Mouse (Mus musculus): ENCODE data around the gene Bora. TPM values are rescaled to one million over a fixed set of nuclear protein-coding genes. Genes with fewer than 3 reads are reported as not detected.
"Not testable (repeated sequence)": the region's sequence is repeated elsewhere in the genome, so short reads cannot be mapped to it uniquely, and the experiment has no call there.

The Bora gene
- polyA plus RNA-seq, 1 experiment from 2014 or later, result 71.3 TPM

DNA sequence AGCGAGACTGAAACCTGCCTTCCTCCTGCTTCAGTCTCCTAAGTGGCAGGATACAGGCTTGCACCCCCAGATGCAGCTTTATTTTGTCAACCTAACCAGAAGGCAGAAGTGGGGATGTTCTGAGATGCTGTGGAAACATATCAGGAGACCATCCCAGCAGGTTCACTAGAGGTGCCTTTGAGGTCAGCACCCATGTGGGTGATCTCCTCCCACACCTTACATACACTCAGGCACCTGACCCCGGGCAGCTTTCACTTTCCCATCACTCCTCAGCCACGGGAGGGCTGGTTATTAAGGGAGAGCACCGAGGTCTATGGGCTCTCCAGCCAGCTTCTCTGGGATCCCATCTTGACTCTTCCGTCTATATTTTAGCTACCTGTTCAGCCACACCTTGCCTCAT is 13.4 kb upstream of the Bora start:
- Histone ChIP-seq H3K27me3 (ENCODE audit: control insufficient read depth, insufficient read depth, low read length) (no peaks in the 10 kb centered on the region), H3K9me3 (ENCODE audit: control insufficient read depth, low read length) (no peaks in the 10 kb centered on the region), H3K9ac (ENCODE audit: low read depth, low read length) (no peak overlapping the region), H3K36me3 (ENCODE audit: control insufficient read depth, insufficient read depth, low read length) (no peaks in the 10 kb centered on the region), H3K4me2 (replicated peaks; ENCODE audit: low read depth, low read length) (no peak overlapping the region), H3K4me3 (ENCODE audit: low read depth, low read length) (no peak overlapping the region), H3K4me1 (replicated peaks; ENCODE audit: control insufficient read depth, insufficient read depth, low read length) (no peaks in the 10 kb centered on the region), H3K27ac (ENCODE audit: low read depth, low read length) (no peak overlapping the region)
- DNase-seq (ENCODE audit: low spot score), result no peak
- WGBS, result 74% methylated on average over 5 of the region's 5 CpGs
- ATAC-seq (ENCODE audit: low FRiP score), result no peak

DNA sequence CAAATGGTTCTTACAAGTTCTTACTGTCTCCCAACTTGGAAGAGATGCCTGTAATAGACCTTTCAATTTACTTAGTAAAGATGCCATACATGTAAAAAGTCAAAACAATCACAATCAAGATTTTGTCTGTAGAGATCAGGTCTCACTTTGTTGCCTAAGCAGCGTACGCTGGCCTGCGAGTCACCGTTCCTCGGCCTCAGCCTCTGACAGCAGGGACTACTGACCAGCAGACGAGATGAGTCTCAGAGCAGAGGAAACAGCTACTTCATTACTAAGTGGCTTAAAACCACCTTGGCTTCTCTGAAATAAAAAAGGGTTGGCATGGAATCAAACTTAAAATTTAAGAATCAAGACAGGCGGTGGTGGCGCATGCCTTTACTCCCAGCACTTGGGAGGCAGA is 11.2 kb upstream of the Bora start:
- not testable (repeated sequence) for H3K4me3 ChIP-seq (ENCODE audit: low read depth, low read length); ATAC-seq (ENCODE audit: low FRiP score); H3K27ac ChIP-seq (ENCODE audit: low read depth, low read length); H3K36me3 ChIP-seq (ENCODE audit: control insufficient read depth, insufficient read depth, low read length); DNase-seq (ENCODE audit: low spot score); H3K9ac ChIP-seq (ENCODE audit: low read depth, low read length); H3K4me1 ChIP-seq (replicated peaks; ENCODE audit: control insufficient read depth, insufficient read depth, low read length); H3K4me2 ChIP-seq (replicated peaks; ENCODE audit: low read depth, low read length); H3K27me3 ChIP-seq (ENCODE audit: control insufficient read depth, insufficient read depth, low read length); H3K9me3 ChIP-seq (ENCODE audit: control insufficient read depth, low read length)
- WGBS, result 93% methylated on average over 8 of the region's 8 CpGs

DNA sequence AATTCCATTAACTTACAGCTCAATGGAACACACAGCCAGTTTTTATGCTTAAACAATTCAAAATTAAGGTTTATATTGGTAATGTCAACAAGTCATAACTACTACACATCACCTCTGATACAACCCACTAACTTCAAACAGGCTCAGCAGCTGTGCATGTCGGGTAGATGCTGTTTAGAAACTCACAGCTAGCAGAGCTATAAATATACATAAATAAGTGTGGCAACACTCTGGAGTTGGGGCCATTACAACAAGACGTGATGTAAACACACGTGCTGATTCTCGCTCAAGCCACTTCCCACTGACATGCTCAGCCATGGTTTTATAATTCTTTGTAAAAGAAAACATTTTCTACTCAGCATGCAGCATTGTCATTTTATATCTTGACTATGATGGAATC is 10.0 kb upstream of the Bora start:
- H3K4me1 ChIP-seq (replicated peaks; ENCODE audit: control insufficient read depth, insufficient read depth, low read length), result no peaks in the 10 kb centered on the region
- H3K9me3 ChIP-seq (ENCODE audit: control insufficient read depth, low read length), result no peaks in the 10 kb centered on the region
- no peak overlapping the region for H3K9ac ChIP-seq (ENCODE audit: low read depth, low read length)
- no peak overlapping the region for H3K27ac ChIP-seq (ENCODE audit: low read depth, low read length)
- H3K36me3 ChIP-seq (ENCODE audit: control insufficient read depth, insufficient read depth, low read length), result no peaks in the 10 kb centered on the region
- no peak overlapping the region for H3K4me3 ChIP-seq (ENCODE audit: low read depth, low read length)
- H3K4me2 ChIP-seq (replicated peaks; ENCODE audit: low read depth, low read length), result no peak overlapping the region
- ATAC-seq (ENCODE audit: low FRiP score), result no peak
- H3K27me3 ChIP-seq (ENCODE audit: control insufficient read depth, insufficient read depth, low read length), result no peaks in the 10 kb centered on the region
- DNase-seq (ENCODE audit: low spot score), result no peak
- 88% methylated on average over 4 of the region's 4 CpGs for WGBS

DNA sequence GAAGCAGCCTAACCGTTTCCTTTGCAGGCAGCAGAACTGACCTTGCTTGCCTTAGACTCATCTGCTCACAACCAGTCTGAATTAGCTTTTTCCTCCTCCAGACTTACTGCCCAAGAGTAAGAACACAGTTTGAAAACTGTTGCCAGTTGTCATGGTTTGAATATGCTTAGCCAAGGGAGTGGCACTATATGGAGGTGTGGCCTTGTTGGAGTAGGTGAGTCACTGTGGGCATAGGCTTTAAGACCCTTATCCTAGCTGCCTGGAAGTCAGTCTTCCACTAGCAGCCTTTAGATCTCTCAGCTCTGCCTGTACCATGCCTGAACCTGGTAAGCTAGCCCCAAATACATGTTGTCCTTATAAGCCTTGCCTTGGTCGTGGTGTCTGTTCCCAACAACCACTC is 8.3 kb upstream of the Bora start:
- no peak overlapping the region for H3K4me2 ChIP-seq (replicated peaks; ENCODE audit: low read depth, low read length)
- H3K36me3 ChIP-seq (ENCODE audit: control insufficient read depth, insufficient read depth, low read length), result no peaks in the 10 kb centered on the region
- H3K4me1 ChIP-seq (replicated peaks; ENCODE audit: control insufficient read depth, insufficient read depth, low read length), result no peaks in the 10 kb centered on the region
- no peaks in the 10 kb centered on the region for H3K27me3 ChIP-seq (ENCODE audit: control insufficient read depth, insufficient read depth, low read length)
- no peak overlapping the region for H3K27ac ChIP-seq (ENCODE audit: low read depth, low read length)
- H3K9ac ChIP-seq (ENCODE audit: low read depth, low read length), result no peak overlapping the region
- 89% methylated on average over 2 of the region's 2 CpGs for whole genome bisulfite sequencing
- no peak for ATAC-seq (ENCODE audit: low FRiP score)
- H3K9me3 ChIP-seq (ENCODE audit: control insufficient read depth, low read length), result no peaks in the 10 kb centered on the region
- H3K4me3 ChIP-seq (ENCODE audit: low read depth, low read length), result no peak overlapping the region
- DNase-seq (ENCODE audit: low spot score), result no peak

DNA sequence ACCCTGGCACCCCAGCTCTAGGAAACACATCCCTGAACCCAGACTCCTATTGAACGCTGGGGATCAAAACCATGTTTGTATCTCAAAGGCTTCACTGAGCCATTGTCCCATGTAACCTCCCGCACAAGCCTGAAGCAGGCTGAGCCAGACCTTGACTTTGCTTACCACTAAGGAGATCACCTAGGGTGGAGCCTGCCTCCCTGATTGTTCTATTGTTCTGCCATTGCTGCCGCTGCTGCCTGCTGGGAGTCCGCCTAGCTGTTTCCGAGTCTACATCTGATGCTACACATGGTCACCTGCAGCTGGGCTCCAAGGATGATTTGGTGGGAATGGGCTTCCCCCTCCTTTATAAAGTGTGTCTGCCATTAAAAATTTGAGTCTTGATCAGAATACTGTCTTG is 6.7 kb upstream of the Bora start:
- not testable (repeated sequence) for H3K4me2 ChIP-seq (replicated peaks; ENCODE audit: low read depth, low read length); H3K36me3 ChIP-seq (ENCODE audit: control insufficient read depth, insufficient read depth, low read length); H3K4me3 ChIP-seq (ENCODE audit: low read depth, low read length); H3K9me3 ChIP-seq (ENCODE audit: control insufficient read depth, low read length); H3K9ac ChIP-seq (ENCODE audit: low read depth, low read length); DNase-seq (ENCODE audit: low spot score); H3K4me1 ChIP-seq (replicated peaks; ENCODE audit: control insufficient read depth, insufficient read depth, low read length); H3K27me3 ChIP-seq (ENCODE audit: control insufficient read depth, insufficient read depth, low read length); H3K27ac ChIP-seq (ENCODE audit: low read depth, low read length); ATAC-seq (ENCODE audit: low FRiP score)
- WGBS, result 62% methylated on average over 5 of the region's 5 CpGs

DNA sequence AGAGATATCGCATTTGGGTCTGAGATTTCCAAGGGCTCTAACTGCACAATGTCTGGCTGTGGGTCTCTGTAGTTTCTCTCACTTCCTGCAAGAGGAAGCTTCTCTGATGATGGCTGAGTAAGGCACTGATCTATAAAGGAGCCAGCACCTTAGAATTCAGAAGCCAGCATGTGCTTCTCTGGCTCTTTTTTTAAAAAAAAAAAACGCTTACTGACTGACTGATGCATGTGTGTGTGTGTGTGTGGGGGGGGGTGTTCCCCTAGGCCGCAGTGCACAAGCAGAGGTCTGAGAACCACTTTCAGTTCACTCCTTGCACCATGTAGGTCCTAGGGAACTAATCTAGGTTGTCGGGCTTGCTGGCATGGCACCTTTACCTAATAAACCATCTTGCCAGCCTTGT is 4.6 kb upstream of the Bora start:
- Histone ChIP-seq H3K27ac (ENCODE audit: low read depth, low read length) (no peak overlapping the region), H3K4me1 (replicated peaks; ENCODE audit: control insufficient read depth, insufficient read depth, low read length) (peaks cover 8% of the 10 kb centered on the region), H3K4me3 (ENCODE audit: low read depth, low read length) (no peak overlapping the region), H3K4me2 (replicated peaks; ENCODE audit: low read depth, low read length) (no peak overlapping the region), H3K9ac (ENCODE audit: low read depth, low read length) (no peak overlapping the region), H3K9me3 (ENCODE audit: control insufficient read depth, low read length) (no peaks in the 10 kb centered on the region), H3K36me3 (ENCODE audit: control insufficient read depth, insufficient read depth, low read length) (no peaks in the 10 kb centered on the region), H3K27me3 (ENCODE audit: control insufficient read depth, insufficient read depth, low read length) (no peaks in the 10 kb centered on the region)
- 86% methylated on average over 4 of the region's 4 CpGs for WGBS
- ATAC-seq (ENCODE audit: low FRiP score), result no peak
- no peak for DNase-seq (ENCODE audit: low spot score)

DNA sequence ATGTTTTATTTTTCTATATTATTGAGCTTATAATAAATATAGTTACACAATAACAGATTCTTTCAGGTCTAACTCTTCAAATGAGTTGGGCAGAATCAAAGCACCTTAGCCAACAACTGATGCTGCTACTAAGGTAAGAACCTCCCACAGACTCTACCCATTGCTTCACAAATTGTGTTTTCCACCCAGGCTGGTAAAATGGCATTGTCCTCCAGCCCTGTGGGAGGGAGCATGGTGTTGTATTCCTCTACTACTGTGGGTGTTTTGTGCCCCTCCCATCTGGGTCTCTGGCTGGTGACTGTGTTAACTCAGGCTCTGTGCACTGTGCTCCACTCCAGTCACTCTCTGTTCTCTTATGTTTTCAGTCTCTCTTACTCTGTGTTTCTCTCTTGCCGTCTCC is 2.5 kb upstream of the Bora start:
- H3K9ac ChIP-seq (ENCODE audit: low read depth, low read length), result no peak overlapping the region
- DNase-seq (ENCODE audit: low spot score) (no peak), ATAC-seq (ENCODE audit: low FRiP score) (no peak)
- peak overlapping the region; percentile 55; the same call in 1 of the 2 replicates for H3K4me2 ChIP-seq (replicated peaks; ENCODE audit: low read depth, low read length)
- peaks cover 8% of the 10 kb centered on the region for H3K4me1 ChIP-seq (replicated peaks; ENCODE audit: control insufficient read depth, insufficient read depth, low read length)
- H3K4me3 ChIP-seq (ENCODE audit: low read depth, low read length), result no peak overlapping the region
- WGBS, result 39% methylated on average over 1 of the region's 1 CpGs
- no peaks in the 10 kb centered on the region for H3K36me3 ChIP-seq (ENCODE audit: control insufficient read depth, insufficient read depth, low read length)
- no peaks in the 10 kb centered on the region for H3K9me3 ChIP-seq (ENCODE audit: control insufficient read depth, low read length)
- H3K27me3 ChIP-seq (ENCODE audit: control insufficient read depth, insufficient read depth, low read length), result no peaks in the 10 kb centered on the region
- no peak overlapping the region for H3K27ac ChIP-seq (ENCODE audit: low read depth, low read length)

DNA sequence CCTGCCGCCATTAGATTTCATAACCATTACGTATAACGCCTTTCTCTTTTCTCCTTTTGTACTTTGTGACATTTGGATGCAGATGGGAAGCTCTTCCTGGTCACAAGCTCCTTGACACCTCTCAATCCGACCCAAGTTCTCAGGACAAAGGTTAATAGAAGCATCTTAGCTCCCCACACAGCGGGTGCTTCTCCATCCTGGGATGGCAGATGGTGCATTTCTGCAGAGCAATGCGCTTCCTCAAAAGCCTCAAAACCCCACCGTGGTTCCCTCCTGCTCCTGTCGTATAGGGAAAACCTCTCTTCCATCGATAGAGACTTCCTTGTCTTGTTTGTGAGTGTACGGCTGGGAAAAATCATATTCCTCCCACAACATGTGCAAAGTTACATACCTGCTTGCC is 1.9 kb upstream of the Bora start:
- 29% methylated on average over 10 of the region's 10 CpGs for WGBS
- Histone ChIP-seq H3K4me1 (replicated peaks; ENCODE audit: control insufficient read depth, insufficient read depth, low read length) (peaks cover 8% of the 10 kb centered on the region), H3K36me3 (ENCODE audit: control insufficient read depth, insufficient read depth, low read length) (no peaks in the 10 kb centered on the region), H3K4me3 (ENCODE audit: low read depth, low read length) (peak overlapping the region; percentile 97), H3K9ac (ENCODE audit: low read depth, low read length) (peak overlapping the region; percentile 21), H3K27me3 (ENCODE audit: control insufficient read depth, insufficient read depth, low read length) (no peaks in the 10 kb centered on the region), H3K9me3 (ENCODE audit: control insufficient read depth, low read length) (no peaks in the 10 kb centered on the region), H3K27ac (ENCODE audit: low read depth, low read length) (peak overlapping the region; percentile 17; the same call in 1 of the 2 replicates), H3K4me2 (replicated peaks; ENCODE audit: low read depth, low read length) (peak overlapping the region; percentile 55)
- ATAC-seq (ENCODE audit: low FRiP score) (no peak), DNase-seq (ENCODE audit: low spot score) (no peak)

DNA sequence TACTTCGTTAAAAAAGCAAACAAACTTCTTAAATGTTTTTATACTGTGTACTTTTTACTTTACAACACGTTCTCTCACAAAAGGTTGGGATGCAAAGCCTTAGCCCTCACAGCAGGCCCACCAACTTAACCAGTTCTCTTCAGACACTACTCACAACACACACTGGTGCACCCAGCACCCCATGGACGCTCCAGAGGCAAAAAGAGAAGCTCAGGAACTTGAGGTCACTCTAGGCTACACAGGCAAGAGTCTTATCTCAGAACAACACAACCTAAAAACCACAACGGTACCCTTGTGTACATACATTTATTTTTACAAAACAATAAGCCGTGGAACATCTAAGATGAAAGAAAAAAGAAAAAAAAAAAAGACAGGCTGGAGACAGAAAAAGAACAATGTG is 1.3 kb upstream of the Bora start:
- DNase-seq (ENCODE audit: low spot score), result no peak
- H3K4me2 ChIP-seq (replicated peaks; ENCODE audit: low read depth, low read length), result peak overlapping the region; percentile 55
- H3K4me3 ChIP-seq (ENCODE audit: low read depth, low read length), result peak overlapping the region; percentile 97
- WGBS, result 5% methylated on average over 5 of the region's 5 CpGs
- ATAC-seq (ENCODE audit: low FRiP score), result no peak
- H3K36me3 ChIP-seq (ENCODE audit: control insufficient read depth, insufficient read depth, low read length), result no peaks in the 10 kb centered on the region
- H3K9me3 ChIP-seq (ENCODE audit: control insufficient read depth, low read length), result no peaks in the 10 kb centered on the region
- peaks cover 8% of the 10 kb centered on the region for H3K4me1 ChIP-seq (replicated peaks; ENCODE audit: control insufficient read depth, insufficient read depth, low read length)
- H3K9ac ChIP-seq (ENCODE audit: low read depth, low read length), result peak overlapping the region; percentile 95
- no peaks in the 10 kb centered on the region for H3K27me3 ChIP-seq (ENCODE audit: control insufficient read depth, insufficient read depth, low read length)
- no peak overlapping the region; the same call in 1 of the 2 replicates for H3K27ac ChIP-seq (ENCODE audit: low read depth, low read length)
